Mouse (Mus musculus) ovary, postnatal 36 days (tissue): ENCODE results near the gene Rpl18.

ENCODE experiments used
- DNase-seq: peaks from one replicate; pipeline ENCODE4 v3.0.0; 2022; ENCODE audit warnings: low spot score, mixed read lengths

The Rpl18 gene

GRCm38 (mm10) chr7:45733477-45733876 lies 18.2 kb downstream of the Rpl18 start:
- DNase-seq, result no peak

DNA sequence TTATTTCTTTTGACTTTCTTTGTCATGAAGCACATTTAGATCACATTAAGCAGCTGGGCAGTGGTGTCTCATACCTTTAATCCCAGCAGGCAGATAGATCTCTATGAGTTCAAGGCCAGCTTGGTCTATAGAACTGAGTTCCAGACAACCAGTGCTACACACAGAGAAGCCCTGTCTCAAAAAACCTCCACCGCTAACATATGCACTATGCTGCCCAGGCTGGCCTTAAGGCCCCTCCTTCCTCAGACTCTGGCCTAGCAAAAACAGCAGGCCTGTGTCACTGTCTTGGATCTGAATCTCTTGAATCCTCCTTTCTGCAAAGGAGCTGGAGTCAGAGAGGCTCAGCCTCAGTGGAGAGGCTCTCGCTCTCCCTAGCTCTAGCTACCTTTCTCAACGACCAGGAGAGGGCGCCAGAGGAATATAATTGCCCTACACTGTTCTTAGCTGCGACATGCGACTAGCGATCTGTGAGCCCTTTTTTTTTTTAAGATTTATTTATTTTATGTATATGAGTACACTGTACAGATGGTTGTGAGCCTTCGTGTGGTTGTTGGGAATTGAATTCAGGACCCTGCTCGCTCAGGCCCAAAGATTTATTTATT lies 24.0 kb downstream of the Rpl18 start:
- DNase-seq, result peak; percentile 65

DNA sequence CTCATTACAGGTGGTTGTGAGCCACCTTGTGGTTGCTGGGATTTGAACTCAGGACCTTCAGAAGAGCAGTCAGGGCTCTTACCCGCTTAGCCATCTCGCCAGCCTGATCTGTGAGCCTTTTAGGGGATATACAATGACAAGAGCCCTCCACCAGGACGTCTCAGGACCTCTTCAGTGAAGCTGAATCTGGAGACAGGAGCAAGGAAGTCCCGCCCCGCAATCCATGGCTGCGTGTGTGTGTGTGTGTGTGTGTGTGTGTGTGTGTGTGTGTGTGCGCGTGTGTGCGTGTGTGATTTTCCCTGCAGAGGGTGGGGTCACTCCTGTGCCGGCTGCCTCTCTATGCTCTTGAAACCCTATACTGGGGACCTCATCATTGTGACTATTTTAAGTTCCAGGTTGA lies 24.6 kb downstream of the Rpl18 start:
- no peak for DNase-seq

GRCm38 (mm10) chr7:45741308-45741707 lies 26.1 kb downstream of the Rpl18 start:
- DNase-seq, result no peak

DNA sequence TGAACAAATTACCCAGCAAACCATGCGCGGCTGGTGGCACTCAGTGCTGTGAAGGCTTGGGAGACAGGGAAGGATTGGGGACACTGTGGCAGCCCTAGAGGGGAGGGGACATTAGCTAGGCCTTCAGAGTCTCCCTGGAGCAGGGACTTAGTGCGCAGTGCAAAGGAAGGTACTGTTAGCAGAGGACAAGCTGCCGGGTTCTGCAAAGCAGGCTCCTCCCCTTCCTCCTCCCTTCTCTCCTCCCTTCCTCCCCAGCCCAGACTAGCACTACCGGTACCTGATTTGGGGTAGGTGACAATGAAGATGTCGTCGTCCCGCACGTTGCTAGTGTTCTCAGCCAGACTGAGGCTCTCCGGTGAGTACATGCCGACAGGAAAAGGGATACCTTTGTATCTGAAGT lies 26.5 kb downstream of the Rpl18 start:
- no peak for DNase-seq

- no peak for DNase-seq
Observed at GRCm38 (mm10) chr7:45742338-45742737, 27.1 kb downstream of the Rpl18 start.

GRCm38 (mm10) chr7:45744387-45744786 lies 29.1 kb downstream of the Rpl18 start:
- no peak for DNase-seq

GRCm38 (mm10) chr7:45746518-45746917 lies 31.3 kb downstream of the Rpl18 start:
- no peak for DNase-seq

DNA sequence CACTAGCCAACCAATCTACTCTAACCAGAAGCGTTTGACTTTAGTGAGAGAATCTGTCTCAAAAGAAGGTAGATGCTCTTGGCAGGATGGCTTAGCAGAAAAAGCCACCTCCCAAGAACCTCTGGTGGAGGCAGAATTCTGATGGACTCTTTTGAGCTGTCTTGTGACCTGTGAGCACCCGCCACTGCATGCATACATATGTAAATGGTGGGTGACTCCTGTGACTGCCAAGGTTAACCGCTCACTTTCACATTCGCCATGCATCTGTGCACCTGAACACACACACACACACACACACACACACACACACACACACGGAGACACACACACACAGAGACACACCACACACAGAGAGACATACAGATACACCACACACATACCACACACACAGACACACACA lies 32.2 kb downstream of the Rpl18 start:
- no peak for DNase-seq

- DNase-seq, result no peak
Observed at GRCm38 (mm10) chr7:45748110-45748509, 32.9 kb downstream of the Rpl18 start.

GRCm38 (mm10) chr7:45749401-45749800 lies 34.1 kb downstream of the Rpl18 start:
- no peak for DNase-seq

- DNase-seq, result no peak
Observed at GRCm38 (mm10) chr7:45750162-45750561, 34.9 kb downstream of the Rpl18 start.

GRCm38 (mm10) chr7:45755703-45756102 lies 40.4 kb downstream of the Rpl18 start:
- no peak for DNase-seq

DNA sequence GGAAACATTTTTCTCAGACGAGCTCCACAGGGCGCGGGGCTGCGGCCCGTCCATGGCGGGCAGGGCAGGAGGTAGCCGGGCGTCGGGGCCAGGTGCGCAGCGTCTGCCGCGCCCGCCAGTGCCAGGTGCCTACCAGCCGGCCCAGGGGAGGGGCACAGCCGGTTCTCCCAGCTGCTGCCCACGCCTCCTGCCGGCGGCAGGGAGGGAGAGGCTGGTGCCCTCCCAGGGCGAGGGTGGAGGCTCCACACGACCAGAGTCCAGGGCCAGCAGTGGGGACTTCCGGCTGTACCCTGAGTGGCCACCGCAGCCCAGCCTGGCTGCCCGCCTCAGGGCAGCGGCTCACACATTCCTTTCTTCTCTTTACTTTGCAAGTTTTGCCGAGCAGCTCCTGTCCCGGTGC lies 44.1 kb downstream of the Rpl18 start:
- peak; percentile 36 for DNase-seq

DNA sequence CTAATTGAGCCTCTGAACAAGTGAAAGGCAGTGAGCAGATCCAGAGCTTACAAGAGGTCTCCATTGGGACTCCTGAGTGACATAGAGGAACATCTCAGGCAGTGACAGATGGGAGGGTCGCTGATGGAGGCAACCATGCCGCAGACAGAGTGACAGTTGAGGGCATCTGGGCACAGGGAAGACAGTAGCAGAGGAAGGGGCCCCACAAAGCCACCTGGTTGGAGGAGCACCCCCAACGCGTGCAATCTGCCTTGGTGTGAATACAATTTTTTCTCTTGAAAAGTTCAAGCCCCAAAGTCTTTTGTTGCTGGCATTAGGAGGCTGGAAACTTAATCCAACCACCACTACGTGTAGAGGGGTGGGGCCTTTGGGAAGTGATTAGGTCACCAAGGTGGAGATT lies 44.9 kb downstream of the Rpl18 start:
- DNase-seq, result no peak

DNA sequence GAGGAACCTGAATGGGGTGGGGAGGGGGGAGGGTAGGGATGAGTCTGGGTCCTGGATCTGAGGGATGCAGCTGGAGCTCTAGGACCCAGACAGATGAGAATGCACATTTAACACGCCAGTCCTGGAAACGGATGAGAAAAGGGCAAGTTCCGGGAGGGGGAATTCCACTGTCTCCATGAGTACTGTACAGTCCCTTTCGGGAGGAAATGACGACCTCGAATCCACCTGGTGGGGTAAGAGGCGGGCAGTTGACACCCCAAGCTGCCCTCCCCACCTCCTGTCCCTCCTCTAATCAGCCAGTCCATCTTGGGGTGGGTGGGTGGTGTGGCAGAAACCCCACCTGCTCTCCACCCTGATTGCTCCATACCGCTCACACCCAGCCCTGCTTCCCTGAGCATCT lies 50.7 kb downstream of the Rpl18 start:
- DNase-seq, result no peak

DNA sequence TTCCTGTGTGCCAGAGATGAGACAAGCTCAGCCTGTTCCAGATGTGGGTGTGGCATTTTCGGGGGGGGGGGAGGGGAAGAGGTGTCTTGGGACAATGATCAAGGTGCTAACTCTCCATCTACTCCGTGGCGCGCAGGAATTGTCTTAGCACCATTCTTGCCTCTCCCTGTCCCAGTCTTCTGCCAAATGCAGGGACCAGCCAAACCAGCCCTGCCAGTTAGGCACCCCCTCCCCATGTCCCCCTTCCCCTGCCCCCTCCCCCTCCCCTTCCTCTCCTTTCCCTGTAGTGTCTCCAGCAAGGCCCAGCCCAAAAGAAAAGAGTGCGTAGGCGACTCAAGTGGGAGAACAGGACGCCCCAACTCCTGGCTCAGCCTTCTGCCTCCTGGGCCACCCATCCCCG lies 51.5 kb downstream of the Rpl18 start:
- DNase-seq, result no peak

GRCm38 (mm10) chr7:45767500-45767899 lies 52.2 kb downstream of the Rpl18 start:
- DNase-seq, result no peak
